Mouse (Mus musculus): ENCODE measurements around the gene Dnaic2.

DNA sequence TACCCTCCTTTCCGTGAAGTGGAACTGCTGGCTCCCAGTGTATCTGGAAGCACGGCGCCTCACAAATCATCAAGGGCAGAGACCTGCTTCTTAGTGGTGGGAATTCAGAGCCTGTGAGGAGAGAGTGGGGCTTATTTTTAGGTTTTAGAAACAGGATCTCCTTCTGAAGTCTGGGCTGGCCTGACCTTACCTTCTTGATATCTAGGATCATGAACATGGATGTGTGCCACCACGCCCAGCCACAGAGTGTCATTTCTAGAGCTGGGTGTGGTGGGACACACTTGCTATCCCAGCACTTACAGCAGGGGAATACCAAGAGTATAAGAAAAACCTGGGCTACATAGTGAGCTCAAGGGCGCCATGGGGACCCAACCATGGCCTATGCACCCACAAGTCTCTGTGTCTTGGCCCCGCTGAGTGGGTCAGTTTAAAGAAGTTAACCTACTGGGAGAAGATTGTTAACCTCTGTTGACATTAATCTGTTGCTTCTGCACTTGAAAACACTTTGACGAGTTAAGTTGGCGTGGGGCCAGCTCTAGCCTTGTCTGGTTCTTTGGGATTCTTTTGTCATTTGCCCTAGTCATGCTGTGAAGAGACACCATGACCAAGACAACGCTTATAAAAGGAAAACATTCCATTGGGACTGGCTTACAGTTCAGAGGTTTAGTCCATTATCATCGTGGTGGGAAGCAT, 44.0 kb upstream of the Dnaic2 start:
- no peak for TF ChIP-seq MYOD1 (IDR thresholded peaks at IDR 0.05; ENCODE audit: control insufficient read depth, insufficient read length, low read depth)
- TF ChIP-seq CTCF (IDR thresholded peaks at IDR 0.05; ENCODE audit: control insufficient read depth, insufficient read depth, insufficient read length) = no peak
- TF ChIP-seq USF1 (IDR thresholded peaks at IDR 0.05; ENCODE audit: low read depth) = no peak
- no peak for TF ChIP-seq MYOG (IDR thresholded peaks at IDR 0.05; ENCODE audit: control insufficient read depth, extremely low read depth, insufficient read length)
- no peak for TF ChIP-seq FOSL1 (IDR thresholded peaks at IDR 0.05; ENCODE audit: insufficient read depth, low read length, poor library complexity, severe bottlenecking)

All from C2C12 (cell line).